Mouse (Mus musculus) cerebellum, adult 8-10 months (tissue): ENCODE measurements at regions not wholly inside any gene's neighbourhood (a gene's known extent, or its start where the extent isn't known, plus 50 kb on each side); places are given as distances from the start of the nearest gene placed in this dataset.

Experiments
- DNase-seq: peaks from one replicate; pipeline ENCODE4 v3.0.0; 2022

GRCm38 (mm10) chr10:25118674-25119670 lies 188.7 kb downstream of the Akap7 start:
- DNase-seq = no peak

- DNase-seq = no peak
Observed at GRCm38 (mm10) chr10:25114316-25114715, 187.0 kb upstream of the Arg1 start.

GRCm38 (mm10) chr10:25112449-25113171 lies 185.3 kb upstream of the Arg1 start:
- DNase-seq = peak; percentile 39

- DNase-seq = peak; percentile 80
Observed at GRCm38 (mm10) chr10:25111636-25112422, 184.5 kb upstream of the Arg1 start.

GRCm38 (mm10) chr10:25111181-25111580 lies 183.9 kb upstream of the Arg1 start:
- DNase-seq = no peak

GRCm38 (mm10) chr10:25098070-25098469 lies 170.8 kb upstream of the Arg1 start:
- DNase-seq = no peak

GRCm38 (mm10) chr10:25089705-25090386 lies 162.6 kb upstream of the Arg1 start:
- DNase-seq = no peak

GRCm38 (mm10) chr10:25086745-25087144 lies 159.5 kb upstream of the Arg1 start:
- no peak for DNase-seq

GRCm38 (mm10) chr10:25082930-25083329 lies 155.6 kb upstream of the Arg1 start:
- DNase-seq = peak; percentile 82

GRCm38 (mm10) chr10:25072617-25073016 lies 145.3 kb upstream of the Arg1 start:
- DNase-seq = no peak

GRCm38 (mm10) chr10:25068301-25068700 lies 141.0 kb upstream of the Arg1 start:
- DNase-seq = no peak

- DNase-seq = no peak
Observed at GRCm38 (mm10) chr10:25064701-25065362, 137.5 kb upstream of the Arg1 start.

- no peak for DNase-seq
Observed at GRCm38 (mm10) chr10:25061402-25062055, 134.2 kb upstream of the Arg1 start.

- DNase-seq = no peak
Observed at GRCm38 (mm10) chr10:25058694-25059093, 131.4 kb upstream of the Arg1 start.

- DNase-seq = no peak
Observed at GRCm38 (mm10) chr10:25051998-25052397, 124.7 kb upstream of the Arg1 start.

- DNase-seq = no peak
Observed at GRCm38 (mm10) chr10:25051368-25051874, 124.1 kb upstream of the Arg1 start.

GRCm38 (mm10) chr10:25041221-25041620 lies 113.9 kb upstream of the Arg1 start:
- peak; percentile 72 for DNase-seq

- DNase-seq = peak; percentile 49
Observed at GRCm38 (mm10) chr10:25039926-25040325, 112.6 kb upstream of the Arg1 start.

GRCm38 (mm10) chr10:25036928-25037327 lies 109.6 kb upstream of the Arg1 start:
- no peak for DNase-seq

- DNase-seq = no peak
Observed at GRCm38 (mm10) chr10:25035363-25035762, 108.1 kb upstream of the Arg1 start.

- no peak for DNase-seq
Observed at GRCm38 (mm10) chr10:25032625-25033024, 105.3 kb upstream of the Arg1 start.
